Mouse (Mus musculus) MEL (cell line): ENCODE results near the gene Sema3f. TPM values are rescaled to one million over a fixed set of nuclear protein-coding genes. Genes with fewer than 3 reads are reported as not detected.
A peak's percentile ranks its signal among the peaks of the same experiment; 100 is the strongest.

Experiments used
- DNase-seq: peaks from one replicate; pipeline ENCODE4 v3.0.0; 2011; ENCODE audit warnings: low read depth, low spot score
- H3K27ac ChIP-seq: 2 replicates; pipeline ENCODE4 v1.5.1; 2012; ENCODE audit warnings: low read depth, mild to moderate bottlenecking, control low read depth, low read length, moderate library complexity; ENCODE audit not compliant: control insufficient read depth
- H3K27me3 ChIP-seq, 2 experiments: fragments of 150-350 bp in 1 of 2; sonication (generic) in 1 of 2; 2 replicates each; pipeline ENCODE4 v1.6.1; 2012; ENCODE audit warnings: low read length in 2 of 2, mild to moderate bottlenecking in 2 of 2, improper control_type of control experiment in 1 of 2, moderate library complexity in 1 of 2; ENCODE audit not compliant: insufficient read depth in 2 of 2, control insufficient read depth in 1 of 2
- H3K36me3 ChIP-seq, 2 experiments: 2 replicates each; pipeline ENCODE4 v1.6.1; 2012 to 2014; ENCODE audit warnings: low read length in 2 of 2, improper control_type of control experiment in 1 of 2, inconsistent platforms in 1 of 2, mild to moderate bottlenecking in 1 of 2; ENCODE audit not compliant: insufficient read depth in 2 of 2, control insufficient read depth in 1 of 2
- H3K4me1 ChIP-seq, 2 experiments: fragments of 150-350 bp in 1 of 2; sonication (generic) in 1 of 2; 2 replicates each; pipeline ENCODE4 v1.6.1; 2012; ENCODE audit warnings: low read length in 2 of 2, improper control_type of control experiment in 1 of 2, mild to moderate bottlenecking in 1 of 2; ENCODE audit not compliant: insufficient read depth in 2 of 2, control insufficient read depth in 1 of 2
- H3K4me3 ChIP-seq, 2 experiments: fragments of 150-350 bp in 1 of 2; sonication (generic) in 1 of 2; 2 replicates each; pipeline ENCODE4 v1.5.1; 2012; ENCODE audit warnings: low read depth in 2 of 2, low read length in 2 of 2, mild to moderate bottlenecking in 2 of 2, moderate library complexity in 2 of 2, control low read depth in 1 of 2, improper control_type of control experiment in 1 of 2; ENCODE audit not compliant: control insufficient read depth in 1 of 2, insufficient read depth in 1 of 2
- H3K79me2 ChIP-seq: 2 replicates; pipeline ENCODE4 v1.6.1; 2012; ENCODE audit warnings: mild to moderate bottlenecking, low read length, moderate library complexity; ENCODE audit not compliant: control insufficient read depth, poor library complexity, insufficient read depth
- H3K9ac ChIP-seq: 2 replicates; pipeline ENCODE4 v1.6.1; 2012; ENCODE audit warnings: low read depth, mild to moderate bottlenecking, control low read depth, low read length, moderate library complexity; ENCODE audit not compliant: control insufficient read depth, poor library complexity, severe bottlenecking
- H3K9me3 ChIP-seq: fragments of 150-350 bp; sonication (generic); replicated peaks from 2 replicates; pipeline ENCODE4 v1.6.1; 2012; ENCODE audit warnings: mild to moderate bottlenecking, low read length, improper control_type of control experiment, moderate library complexity; ENCODE audit not compliant: insufficient read depth
- CTCF ChIP-seq, 3 experiments: IDR thresholded peaks in 2 of 3; conservative IDR thresholded peaks in 1 of 3; 2 replicates each; pipeline ENCODE4 v1.5.1; 2011 to 2012; ENCODE audit warnings: low read length in 3 of 3, low read depth in 2 of 3, mild to moderate bottlenecking in 2 of 3, improper control_type of control experiment in 1 of 3, inconsistent platforms in 1 of 3, mixed read lengths in 1 of 3, moderate library complexity in 1 of 3; ENCODE audit not compliant: control insufficient read depth in 1 of 3, insufficient read depth in 1 of 3, poor library complexity in 1 of 3, severe bottlenecking in 1 of 3
- E2F4 ChIP-seq: IDR thresholded peaks from 2 replicates; pipeline ENCODE4 v1.6.1; 2011; ENCODE audit warnings: low read depth, low read length, improper control_type of control experiment, borderline replicate concordance
- ELF1 ChIP-seq: IDR thresholded peaks from 2 replicates; pipeline ENCODE4 v1.6.1; 2014; ENCODE audit warnings: low read depth, mild to moderate bottlenecking, inconsistent platforms, low read length, improper control_type of control experiment, moderate library complexity
- JUND ChIP-seq: IDR thresholded peaks from 2 replicates; pipeline ENCODE4 v1.6.1; 2011; ENCODE audit warnings: low read depth, mild to moderate bottlenecking, improper control_type of control experiment, low read length
- MAFK ChIP-seq: IDR thresholded peaks from 2 replicates; pipeline ENCODE4 v1.6.1; 2011; ENCODE audit warnings: low read depth, mild to moderate bottlenecking, low read length, improper control_type of control experiment, borderline replicate concordance
- MAZ ChIP-seq: IDR thresholded peaks from 2 replicates; pipeline ENCODE4 v1.6.1; 2012; ENCODE audit warnings: low read depth, mild to moderate bottlenecking, inconsistent platforms, low read length, improper control_type of control experiment
- MXI1 ChIP-seq: IDR thresholded peaks from 2 replicates; pipeline ENCODE4 v1.6.1; 2011; ENCODE audit warnings: mild to moderate bottlenecking, low read depth, low read length, improper control_type of control experiment
- MYC ChIP-seq: IDR thresholded peaks from 2 replicates; pipeline ENCODE4 v1.6.1; 2011; ENCODE audit warnings: low read depth, mild to moderate bottlenecking, low read length, improper control_type of control experiment, moderate library complexity
- POLR2A ChIP-seq, 2 experiments: IDR thresholded peaks; 2 replicates each; pipeline ENCODE4 v1.6.1; 2011 to 2012; ENCODE audit warnings: low read length in 2 of 2, mild to moderate bottlenecking in 2 of 2, control low read depth in 1 of 2, improper control_type of control experiment in 1 of 2, low read depth in 1 of 2, moderate library complexity in 1 of 2; ENCODE audit not compliant: control insufficient read depth in 1 of 2, insufficient read depth in 1 of 2, poor library complexity in 1 of 2
- POLR2AphosphoS2 ChIP-seq: IDR thresholded peaks from 2 replicates; pipeline ENCODE4 v1.6.1; 2011; ENCODE audit warnings: low read length, improper control_type of control experiment
- RAD21 ChIP-seq: IDR thresholded peaks from 2 replicates; pipeline ENCODE4 v1.6.1; 2011; ENCODE audit warnings: mild to moderate bottlenecking, low read depth, low read length, improper control_type of control experiment
- SMC3 ChIP-seq: IDR thresholded peaks from 2 replicates; pipeline ENCODE4 v1.6.1; 2011; ENCODE audit warnings: low read depth, low read length, improper control_type of control experiment
- TCF12 ChIP-seq: IDR thresholded peaks from 2 replicates; pipeline ENCODE4 v1.6.1; 2014; ENCODE audit warnings: low read depth, mild to moderate bottlenecking, inconsistent platforms, low read length, improper control_type of control experiment, moderate library complexity
- ZC3H11A ChIP-seq: IDR thresholded peaks from 2 replicates; pipeline ENCODE4 v1.6.1; 2012; ENCODE audit warnings: low read depth, mild to moderate bottlenecking, inconsistent platforms, low read length, improper control_type of control experiment
- polyA plus RNA-seq, 2 experiments: library from polyadenylated mRNA; stranded (reverse) in 1 of 2; unstranded in 1 of 2; fragments of >175 nt in 1 of 2; fragments of >200 nt in 1 of 2; gene quantifications; 2 replicates each; pipeline versions ENCODE4 v1.2.1 to v1.2.4; 2012; ENCODE audit warnings: low replicate concordance in 2 of 2, low read depth in 1 of 2; ENCODE audit not compliant: insufficient read length in 2 of 2, insufficient read depth in 1 of 2, missing spikeins in 1 of 2
- total RNA-seq: library from RNA; depleted of rRNA; stranded (reverse); fragments of 300-350 nt; gene quantifications from 2 replicates; pipeline ENCODE4 v1.2.3, GENCODE M21; 2012

Gene Sema3f
- total and polyA plus RNA-seq, 3 experiments: not detected

- H3K4me1 ChIP-seq: peaks cover 6 to 17% of the 10 kb centered on the region in 2 experiments; a peak in 3 of 4 replicates
- no peaks in the 10 kb centered on the region for H3K9me3 ChIP-seq
- H3K9ac ChIP-seq: no peak overlapping the region
- peaks cover 3% of the 10 kb centered on the region; the same call in 1 of the 2 replicates for H3K79me2 ChIP-seq
- DNase-seq: peak; percentile 57
- H3K27ac ChIP-seq: no peak overlapping the region
- H3K27me3 ChIP-seq: no peaks in the 10 kb centered on the region
- no peak overlapping the region for H3K4me3 ChIP-seq
- TF ChIP-seq ZC3H11A (peak; percentile 34; the same call in 1 of the 2 replicates), RAD21 (peak; percentile 12), JUND (no peak), E2F4 (no peak), CTCF (IDR thresholded peaks at IDR 0.05 in 2 of 3, conservative IDR thresholded peaks at IDR 0.05 in 1 of 3; ENCODE audit: control insufficient read depth in 1 of 3, insufficient read depth in 1 of 3, low read depth in 2 of 3, low read length in 3 of 3, poor library complexity in 1 of 3, severe bottlenecking in 1 of 3) (peak; percentile 50 to 57 (median 51)), MXI1 (peak; percentile 42; the same call in 1 of the 2 replicates), ELF1 (no peak), MYC (peak; percentile 83), SMC3 (peak; percentile 28)
- TF ChIP-seq, all 39 proteins: peak for 6
- H3K36me3 ChIP-seq: peaks cover 26 to 82% of the 10 kb centered on the region in 2 experiments
These were observed 36.4 kb upstream of the Sema3f start for GRCm38 (mm10) chr9:107746679-107747078.

- H3K27me3 ChIP-seq: no peaks in the 10 kb centered on the region
- no peak overlapping the region for H3K4me3 ChIP-seq
- H3K36me3 ChIP-seq: peaks cover 11 to 67% of the 10 kb centered on the region in 2 experiments
- peaks cover under 1% of the 10 kb centered on the region; the same call in 1 of the 2 replicates for H3K79me2 ChIP-seq
- DNase-seq: no peak
- no peaks in the 10 kb centered on the region for H3K9me3 ChIP-seq
- H3K9ac ChIP-seq: no peak overlapping the region
- TF ChIP-seq MAZ (no peak), POLR2A (IDR thresholded peaks at IDR 0.05; ENCODE audit: control insufficient read depth in 1 of 2, insufficient read depth in 1 of 2, low read depth in 1 of 2, low read length in 2 of 2, poor library complexity in 1 of 2) (0 out of 4 replicates have a peak, but pooled peaks of 1 of the 2 experiments have one; percentile 19)
- TF ChIP-seq, all 39 proteins: peak for 1
- peaks cover under 1 to 8% of the 10 kb centered on the region in 2 experiments; a peak in 2 of 4 replicates for H3K4me1 ChIP-seq
- no peak overlapping the region for H3K27ac ChIP-seq
These were observed 33.8 kb upstream of the Sema3f start for GRCm38 (mm10) chr9:107744061-107744460.

GRCm38 (mm10) chr9:107738841-107739202 is 28.5 kb upstream of the Sema3f start:
- Histone ChIP-seq H3K4me3 (no peak overlapping the region), H3K9ac (no peak overlapping the region), H3K27ac (no peak overlapping the region), H3K27me3 (no peaks in the 10 kb centered on the region), H3K36me3 (peaks cover 9 to 21% of the 10 kb centered on the region in 2 experiments), H3K4me1 (peaks cover 5 to 28% of the 10 kb centered on the region in 2 experiments; a peak in 3 of 4 replicates), H3K9me3 (no peaks in the 10 kb centered on the region), H3K79me2 (no peaks in the 10 kb centered on the region)
- TF ChIP-seq TCF12 (no peak), CTCF (IDR thresholded peaks at IDR 0.05 in 2 of 3, conservative IDR thresholded peaks at IDR 0.05 in 1 of 3; ENCODE audit: control insufficient read depth in 1 of 3, insufficient read depth in 1 of 3, low read depth in 2 of 3, low read length in 3 of 3, poor library complexity in 1 of 3, severe bottlenecking in 1 of 3) (peak; percentile 40 to 72 (median 44)), MAFK (no peak), POLR2AphosphoS2 (peak; percentile 2; the same call in 1 of the 2 replicates), POLR2A (IDR thresholded peaks at IDR 0.05; ENCODE audit: control insufficient read depth in 1 of 2, insufficient read depth in 1 of 2, low read depth in 1 of 2, low read length in 2 of 2, poor library complexity in 1 of 2) (0 out of 4 replicates have a peak, but pooled peaks of 1 of the 2 experiments have one; percentile 12)
- peak; percentile 67 for DNase-seq
